Mouse (Mus musculus): Measurements from ENCODE around the gene Slc25a34.

DNA sequence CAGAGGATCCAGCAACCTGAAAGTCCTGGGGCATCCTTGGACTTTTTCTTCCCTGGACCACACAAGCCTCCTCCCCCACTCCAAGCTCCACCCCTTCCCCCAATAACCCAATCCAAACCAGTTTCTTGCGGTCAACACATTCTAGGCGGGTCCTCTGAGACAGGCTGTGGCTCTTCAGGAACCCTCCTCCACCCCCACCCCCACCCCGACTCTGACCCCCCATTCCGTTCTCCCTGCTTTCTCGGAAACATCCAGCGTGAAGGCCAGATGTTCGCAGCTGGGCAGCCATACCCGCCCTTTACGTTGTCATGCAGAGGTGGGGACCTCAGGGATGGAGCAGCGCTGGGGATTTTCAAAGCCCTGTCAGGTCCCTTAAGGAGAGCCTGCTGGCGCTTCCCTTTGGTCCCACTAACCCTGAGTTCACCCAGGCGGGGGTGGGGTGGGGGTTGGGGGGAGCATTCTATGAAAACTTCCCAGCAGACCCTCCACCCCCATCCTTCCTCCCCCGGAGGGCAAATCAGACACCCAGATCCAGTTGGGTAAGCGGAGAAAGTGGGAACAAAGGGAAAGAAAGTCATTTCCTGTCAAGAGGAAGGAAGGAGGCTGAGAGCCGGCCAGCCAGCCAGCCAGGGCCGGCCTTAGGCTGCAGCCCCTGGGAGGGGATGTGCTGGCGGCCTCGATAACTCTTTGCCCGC, 25.3 kb downstream of the Slc25a34 start:
- TF ChIP-seq CTCF (IDR thresholded peaks at IDR 0.05; ENCODE audit: low read depth) (no peak), EP300 (IDR thresholded peaks at IDR 0.05; ENCODE audit: low read depth) (peak; percentile 31; the same call in 1 of the 2 replicates)

Data from heart, postnatal 0 days (tissue).